Mouse (Mus musculus) cerebellum, adult 18-20 months (tissue): ENCODE results near the gene Abhd16b.

Experiments
- DNase-seq, 2 experiments: peaks; one replicate each; pipeline ENCODE4 v3.0.0; 2021

The Abhd16b gene

DNA sequence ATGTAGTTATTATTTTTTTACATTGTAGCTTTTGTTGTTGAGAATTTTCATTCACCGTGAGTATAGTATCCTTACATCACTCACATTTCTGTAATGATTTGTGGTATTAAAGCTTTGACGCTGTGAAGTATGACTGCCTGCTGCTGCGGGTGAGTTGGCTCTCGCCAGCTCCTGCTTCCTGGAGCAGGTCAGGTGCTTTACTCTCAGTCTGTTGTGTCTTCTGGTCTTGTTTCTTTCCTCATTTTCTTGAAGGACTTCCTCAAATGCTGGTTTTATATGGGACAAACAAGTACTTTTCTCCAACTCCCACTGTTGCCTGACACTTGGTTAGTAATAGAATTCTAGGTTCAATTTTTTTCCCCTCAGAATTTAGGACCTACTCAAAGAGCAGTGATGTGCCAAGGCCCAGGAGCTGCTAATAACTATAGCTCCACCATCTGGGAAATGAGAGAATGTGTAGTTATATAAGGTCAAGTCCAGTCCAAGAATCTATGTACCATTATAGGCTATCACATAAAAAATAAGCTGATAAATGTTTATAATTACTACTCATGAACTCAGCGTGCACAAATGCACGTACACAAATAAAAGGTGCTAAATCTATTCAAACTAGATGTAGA is 48.9 kb downstream of the Abhd16b start:
- DNase-seq = peak; percentile 27 to 30
